Mouse (Mus musculus) thymus, adult 2 months (tissue): ENCODE data around the gene Hmga2. TPM values are rescaled to one million over a fixed set of nuclear protein-coding genes. Genes with fewer than 3 reads are reported as not detected.

Source experiments
- DNase-seq: peaks from one replicate; pipeline ENCODE4 v3.0.0; 2021
- H3K27ac ChIP-seq: fragments of 200-500 bp; 2 replicates; pipeline ENCODE4 v1.5.1; 2012; ENCODE audit warnings: low read length, control low read depth; ENCODE audit not compliant: control insufficient read depth, insufficient read depth
- H3K27me3 ChIP-seq: fragments of 200-500 bp; 2 replicates; pipeline ENCODE4 v1.6.1; 2012; ENCODE audit warnings: mild to moderate bottlenecking, low read length, moderate library complexity, mixed read lengths; ENCODE audit not compliant: control insufficient read depth, insufficient read depth
- H3K36me3 ChIP-seq: fragments of 200-500 bp; 2 replicates; pipeline ENCODE4 v1.6.1; 2012; ENCODE audit warnings: mild to moderate bottlenecking, low read length, moderate library complexity; ENCODE audit not compliant: control insufficient read depth, insufficient read depth
- H3K4me1 ChIP-seq: fragments of 200-500 bp; replicated peaks from 2 replicates; pipeline ENCODE4 v1.6.1; 2012; ENCODE audit warnings: low read length; ENCODE audit not compliant: control insufficient read depth, insufficient read depth
- H3K4me3 ChIP-seq: fragments of 200-500 bp; 2 replicates; pipeline ENCODE4 v1.5.1; 2012; ENCODE audit warnings: mild to moderate bottlenecking, low read length, control low read depth, moderate library complexity; ENCODE audit not compliant: control insufficient read depth, insufficient read depth
- CTCF ChIP-seq: fragments of 200-500 bp; IDR thresholded peaks from 2 replicates; pipeline ENCODE4 v1.5.1; 2012; ENCODE audit warnings: mild to moderate bottlenecking, control low read depth, low read length, moderate library complexity, borderline replicate concordance; ENCODE audit not compliant: control insufficient read depth, poor library complexity, insufficient read depth; ENCODE audit errors: extremely low read depth
- POLR2A ChIP-seq: fragments of 200-500 bp; IDR thresholded peaks from 2 replicates; pipeline ENCODE4 v1.6.1; 2012; ENCODE audit warnings: mild to moderate bottlenecking, low read length, control low read depth, moderate library complexity; ENCODE audit not compliant: control insufficient read depth, poor library complexity, insufficient read depth; ENCODE audit errors: extremely low read depth
- WGBS: fragments of 180-500 bp; shearing (Covaris S2); methylation state at CpG from one replicate; pipeline ENCODE4 v1.1.7; 2018; 5-methylcytosine and 5-hydroxymethylcytosine counted together
- polyA plus RNA-seq: library from polyadenylated mRNA; depleted of rRNA; stranded (reverse); fragments of >200 nt; gene quantifications from 2 replicates; pipeline ENCODE4 v1.2.3, GENCODE M21; 2012

Hmga2 gene
- polyA plus RNA-seq, 1 experiment, result 0.05 TPM

GRCm38 (mm10) chr10:120412215-120412614 lies 64.1 kb downstream of the Hmga2 start:
- no peak for DNase-seq
- Histone ChIP-seq H3K27ac (no peak overlapping the region), H3K4me1 (no peaks in the 10 kb centered on the region), H3K36me3 (no peaks in the 10 kb centered on the region), H3K27me3 (no peaks in the 10 kb centered on the region), H3K4me3 (no peak overlapping the region)
- WGBS, result 94% methylated on average over 5 of the region's 5 CpGs
- no peak for TF ChIP-seq CTCF
- no peak for TF ChIP-seq POLR2A

- WGBS, result 28% methylated on average over 4 of the region's 4 CpGs
- H3K4me1 ChIP-seq, result no peaks in the 10 kb centered on the region
- no peak for TF ChIP-seq POLR2A
- TF ChIP-seq CTCF, result no peak
Observed at GRCm38 (mm10) chr10:120410958-120411357, 65.3 kb downstream of the Hmga2 start.

GRCm38 (mm10) chr10:120409131-120409530 lies 67.1 kb downstream of the Hmga2 start:
- no peak for DNase-seq
- Histone ChIP-seq H3K27me3 (no peaks in the 10 kb centered on the region), H3K4me1 (no peaks in the 10 kb centered on the region), H3K27ac (no peak overlapping the region), H3K36me3 (no peaks in the 10 kb centered on the region), H3K4me3 (no peak overlapping the region)
- WGBS, result 96% methylated on average over 9 of the region's 9 CpGs
- TF ChIP-seq POLR2A (no peak), CTCF (no peak)

More at GRCm38 (mm10) chr10:120410958-120411357, 65.3 kb downstream of the Hmga2 start:
- H3K4me3 ChIP-seq, result no peak overlapping the region
- H3K27me3 ChIP-seq, result no peaks in the 10 kb centered on the region
- H3K36me3 ChIP-seq, result no peaks in the 10 kb centered on the region
- DNase-seq, result no peak
- H3K27ac ChIP-seq, result no peak overlapping the region

- TF ChIP-seq CTCF (no peak), POLR2A (no peak)
- 92% methylated on average over 9 of the region's 9 CpGs for WGBS
Observed at GRCm38 (mm10) chr10:120407230-120407629, 69.0 kb downstream of the Hmga2 start.

GRCm38 (mm10) chr10:120406038-120406437 lies 70.2 kb downstream of the Hmga2 start:
- TF ChIP-seq CTCF, result no peak
- TF ChIP-seq POLR2A, result no peak
- H3K4me1 ChIP-seq, result no peaks in the 10 kb centered on the region

More at GRCm38 (mm10) chr10:120407230-120407629, 69.0 kb downstream of the Hmga2 start:
- H3K27me3 ChIP-seq, result no peaks in the 10 kb centered on the region
- DNase-seq, result no peak
- H3K4me1 ChIP-seq, result no peaks in the 10 kb centered on the region
- no peak overlapping the region for H3K27ac ChIP-seq
- H3K36me3 ChIP-seq, result no peaks in the 10 kb centered on the region
- H3K4me3 ChIP-seq, result no peak overlapping the region

GRCm38 (mm10) chr10:120405322-120405721 lies 70.9 kb downstream of the Hmga2 start:
- no peaks in the 10 kb centered on the region for H3K4me1 ChIP-seq
- H3K27me3 ChIP-seq, result no peaks in the 10 kb centered on the region
- H3K27ac ChIP-seq, result no peak overlapping the region
- TF ChIP-seq CTCF (no peak), POLR2A (no peak)
- no peak overlapping the region for H3K4me3 ChIP-seq
- no peak for DNase-seq
- no peaks in the 10 kb centered on the region for H3K36me3 ChIP-seq
- 94% methylated on average over 4 of the region's 4 CpGs for WGBS

More at GRCm38 (mm10) chr10:120406038-120406437, 70.2 kb downstream of the Hmga2 start:
- no peaks in the 10 kb centered on the region for H3K27me3 ChIP-seq
- H3K4me3 ChIP-seq, result no peak overlapping the region
- 98% methylated on average over 9 of the region's 9 CpGs for WGBS
- DNase-seq, result no peak
- H3K36me3 ChIP-seq, result no peaks in the 10 kb centered on the region
- H3K27ac ChIP-seq, result no peak overlapping the region

GRCm38 (mm10) chr10:120402966-120403365 lies 73.3 kb downstream of the Hmga2 start:
- no peak for TF ChIP-seq CTCF
- no peak for TF ChIP-seq POLR2A
- Histone ChIP-seq H3K27ac (no peak overlapping the region), H3K4me3 (no peak overlapping the region), H3K4me1 (no peaks in the 10 kb centered on the region), H3K27me3 (no peaks in the 10 kb centered on the region), H3K36me3 (no peaks in the 10 kb centered on the region)
- WGBS, result 54% methylated on average over 5 of the region's 5 CpGs
- no peak for DNase-seq
